Mouse (Mus musculus): Measurements from ENCODE around the gene Map3k1. TPM values are rescaled to one million over a fixed set of nuclear protein-coding genes. Genes with fewer than 3 reads are reported as not detected.

Gene Map3k1
- total and polyA plus RNA-seq, 2 experiments from 2014 or later: 6.2 to 19.2 TPM

DNA sequence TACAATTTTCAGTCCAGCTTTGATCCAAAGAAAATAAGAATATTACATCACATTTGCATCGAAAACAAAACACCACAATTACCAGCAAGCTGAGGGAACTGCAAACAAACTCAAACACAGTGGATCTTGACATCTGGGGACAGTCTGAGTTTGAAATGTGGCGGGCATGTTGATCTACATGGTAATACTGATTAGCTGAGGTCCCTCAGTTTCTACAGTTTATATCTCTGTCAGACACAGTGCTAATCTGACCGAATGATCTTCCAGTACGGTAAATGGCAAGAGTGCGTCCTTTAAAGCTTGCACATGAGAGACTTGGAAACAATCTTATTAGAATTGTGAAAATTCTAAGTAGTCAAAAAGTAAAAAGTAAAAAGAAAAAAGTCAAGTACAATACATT, 62.0 kb downstream of the Map3k1 start:
- no peak overlapping the region for H3K4me2 ChIP-seq (ENCODE audit: low read depth, low read length, poor library complexity, severe bottlenecking)
- no peaks in the 10 kb centered on the region for H3K27me3 ChIP-seq (ENCODE audit: insufficient read depth, low read length)
- DNase-seq (ENCODE audit: low spot score): no peak
- peaks cover 27% of the 10 kb centered on the region for H3K36me3 ChIP-seq (ENCODE audit: insufficient read depth, low read length)
- H3K9me3 ChIP-seq (ENCODE audit: low read length): no peaks in the 10 kb centered on the region
- H3K9ac ChIP-seq (replicated peaks; ENCODE audit: low read length, poor library complexity, severe bottlenecking): no peak overlapping the region
- WGBS: 94% methylated on average over 5 of the region's 5 CpGs
- H3K4me1 ChIP-seq (ENCODE audit: insufficient read depth, low read length): no peaks in the 10 kb centered on the region
- no peak overlapping the region for H3K4me3 ChIP-seq (ENCODE audit: low read depth, low read length)
- ATAC-seq (ENCODE audit: low FRiP score): no peak
- no peak for TF ChIP-seq CTCF (IDR thresholded peaks at IDR 0.05)
- no peak overlapping the region for H3K27ac ChIP-seq (ENCODE audit: low read depth, low read length)

GRCm38 (mm10) chr13:111745216-111745615, 63.6 kb downstream of the Map3k1 start:
- WGBS: 85% methylated on average over 7 of the region's 7 CpGs
- Histone ChIP-seq H3K4me1 (ENCODE audit: insufficient read depth, low read length) (no peaks in the 10 kb centered on the region), H3K9ac (replicated peaks; ENCODE audit: low read length, poor library complexity, severe bottlenecking) (no peak overlapping the region), H3K27me3 (ENCODE audit: insufficient read depth, low read length) (no peaks in the 10 kb centered on the region), H3K4me3 (ENCODE audit: low read depth, low read length) (no peak overlapping the region), H3K36me3 (ENCODE audit: insufficient read depth, low read length) (peaks cover 18% of the 10 kb centered on the region), H3K27ac (ENCODE audit: low read depth, low read length) (no peak overlapping the region), H3K4me2 (ENCODE audit: low read depth, low read length, poor library complexity, severe bottlenecking) (no peak overlapping the region), H3K9me3 (ENCODE audit: low read length) (no peaks in the 10 kb centered on the region)
- ATAC-seq (ENCODE audit: low FRiP score) (no peak), DNase-seq (ENCODE audit: low spot score) (peak; percentile 23)
- no peak for TF ChIP-seq CTCF (IDR thresholded peaks at IDR 0.05)

DNA sequence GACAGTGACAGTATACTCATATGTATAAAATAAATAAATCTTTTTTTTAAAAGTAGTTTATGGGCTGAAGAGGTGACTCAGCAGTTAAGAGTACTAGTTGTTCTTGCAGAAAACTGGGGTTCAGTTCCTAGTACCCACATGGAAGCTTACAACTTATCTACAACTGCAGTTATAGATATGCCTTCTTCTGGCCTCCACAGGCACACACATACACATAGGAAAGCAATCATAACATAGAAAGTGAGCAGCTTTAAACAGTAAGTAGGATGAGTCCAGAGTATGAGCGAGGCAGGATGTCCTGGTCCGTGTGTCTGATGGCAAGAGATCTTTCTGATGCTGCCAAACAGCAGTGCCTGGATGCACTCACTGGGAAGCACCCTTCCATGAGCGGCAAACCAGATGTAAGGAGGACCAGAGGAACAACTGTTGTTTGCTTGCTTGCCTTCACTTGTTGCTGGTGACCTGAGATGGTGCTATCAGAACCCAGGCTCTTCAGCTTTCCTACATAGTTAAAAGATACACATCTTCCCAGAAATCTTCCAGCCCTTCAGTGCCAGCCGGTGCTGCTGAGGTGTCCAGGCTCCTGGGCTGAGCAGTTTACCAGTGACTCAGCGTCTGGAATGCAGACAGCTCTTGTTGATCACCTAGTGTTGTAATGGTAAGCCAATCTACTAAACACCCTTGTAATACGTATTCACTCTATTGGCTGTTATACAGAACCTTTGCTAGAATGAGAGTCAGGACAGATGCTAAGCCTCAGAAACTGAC, 64.4 kb downstream of the Map3k1 start:
- Histone ChIP-seq H3K27ac (ENCODE audit: low read depth, low read length) (no peak overlapping the region), H3K36me3 (ENCODE audit: insufficient read depth, low read length) (peaks cover 11% of the 10 kb centered on the region), H3K4me1 (ENCODE audit: insufficient read depth, low read length) (no peaks in the 10 kb centered on the region), H3K4me3 (ENCODE audit: low read depth, low read length) (no peak overlapping the region), H3K9me3 (ENCODE audit: low read length) (no peaks in the 10 kb centered on the region), H3K9ac (replicated peaks; ENCODE audit: low read length, poor library complexity, severe bottlenecking) (no peak overlapping the region), H3K4me2 (ENCODE audit: low read depth, low read length, poor library complexity, severe bottlenecking) (no peak overlapping the region), H3K27me3 (ENCODE audit: insufficient read depth, low read length) (no peaks in the 10 kb centered on the region)
- TF ChIP-seq CTCF (IDR thresholded peaks at IDR 0.05): no peak
- WGBS: 85% methylated on average over 6 of the region's 6 CpGs
- no peak for ATAC-seq (ENCODE audit: low FRiP score)
- no peak for DNase-seq (ENCODE audit: low spot score)

DNA sequence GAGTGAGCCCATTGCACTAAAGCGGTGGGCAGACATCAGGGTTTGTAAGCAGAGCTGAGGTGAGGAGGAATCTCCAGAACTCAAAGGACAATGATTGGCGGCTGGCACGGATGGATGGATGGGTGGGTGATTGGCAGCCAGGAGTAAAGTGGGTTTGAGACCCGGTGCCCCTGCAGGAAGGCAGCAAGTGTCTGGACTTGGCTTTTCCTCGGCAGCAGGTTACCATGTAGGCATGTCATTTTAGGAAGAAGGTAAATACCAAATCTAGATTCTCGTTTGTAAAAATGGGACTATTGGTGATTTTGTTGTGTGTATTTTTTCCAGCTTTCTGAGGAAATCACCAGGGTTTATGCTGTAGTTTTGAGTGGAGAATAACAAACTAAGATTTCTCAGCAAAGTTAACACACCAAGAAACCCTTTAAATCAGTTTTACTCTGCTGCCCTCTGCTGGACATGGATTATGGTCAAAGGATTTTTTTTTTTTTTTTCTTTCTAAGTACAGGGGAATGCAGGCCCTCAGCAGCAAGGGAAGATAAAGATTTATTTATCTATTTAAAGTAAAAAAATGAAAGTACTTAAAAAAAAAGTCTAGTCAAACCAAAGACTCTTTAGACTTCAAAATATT, 66.7 kb downstream of the Map3k1 start:
- H3K9ac ChIP-seq (replicated peaks; ENCODE audit: low read length, poor library complexity, severe bottlenecking): no peak overlapping the region

GRCm38 (mm10) chr13:111741204-111741990, 67.4 kb downstream of the Map3k1 start:
- no peaks in the 10 kb centered on the region for H3K36me3 ChIP-seq (ENCODE audit: insufficient read depth, low read length)
- WGBS: 83% methylated on average over 7 of the region's 7 CpGs
- no peak for ATAC-seq (ENCODE audit: low FRiP score)

More for the DNA sequence above, 66.7 kb downstream of the Map3k1 start:
- Histone ChIP-seq H3K4me3 (ENCODE audit: low read depth, low read length) (no peak overlapping the region), H3K9me3 (ENCODE audit: low read length) (no peaks in the 10 kb centered on the region), H3K36me3 (ENCODE audit: insufficient read depth, low read length) (no peaks in the 10 kb centered on the region), H3K4me2 (ENCODE audit: low read depth, low read length, poor library complexity, severe bottlenecking) (no peak overlapping the region), H3K27me3 (ENCODE audit: insufficient read depth, low read length) (no peaks in the 10 kb centered on the region), H3K4me1 (ENCODE audit: insufficient read depth, low read length) (no peaks in the 10 kb centered on the region), H3K27ac (ENCODE audit: low read depth, low read length) (no peak overlapping the region)
- DNase-seq (ENCODE audit: low spot score): peak; percentile 85
- 57% methylated on average over 6 of the region's 6 CpGs for WGBS
- TF ChIP-seq CTCF (IDR thresholded peaks at IDR 0.05): peak; percentile 85
- ATAC-seq (ENCODE audit: low FRiP score): no peak

More at GRCm38 (mm10) chr13:111741204-111741990, 67.4 kb downstream of the Map3k1 start:
- no peak for DNase-seq (ENCODE audit: low spot score)
- Histone ChIP-seq H3K4me1 (ENCODE audit: insufficient read depth, low read length) (no peaks in the 10 kb centered on the region), H3K27me3 (ENCODE audit: insufficient read depth, low read length) (no peaks in the 10 kb centered on the region), H3K4me3 (ENCODE audit: low read depth, low read length) (no peak overlapping the region), H3K9me3 (ENCODE audit: low read length) (no peaks in the 10 kb centered on the region), H3K27ac (ENCODE audit: low read depth, low read length) (no peak overlapping the region), H3K9ac (replicated peaks; ENCODE audit: low read length, poor library complexity, severe bottlenecking) (no peak overlapping the region), H3K4me2 (ENCODE audit: low read depth, low read length, poor library complexity, severe bottlenecking) (no peak overlapping the region)
- no peak for TF ChIP-seq CTCF (IDR thresholded peaks at IDR 0.05)
